Mouse (Mus musculus): ENCODE measurements around the gene Tgfbr3. TPM values are rescaled to one million over a fixed set of nuclear protein-coding genes. Genes with fewer than 3 reads are reported as not detected.

Gene Tgfbr3
- total and polyA plus RNA-seq, 2 experiments from 2014 or later: 3.4 to 14.3 TPM

- Histone ChIP-seq H3K4me1 (ENCODE audit: insufficient read depth) (no peaks in the 10 kb centered on the region), H3K9ac (no peak overlapping the region), H3K9me3 (ENCODE audit: low read length) (no peaks in the 10 kb centered on the region), H3K4me2 (ENCODE audit: low read depth) (no peak overlapping the region), H3K27me3 (ENCODE audit: insufficient read depth, low read length) (no peaks in the 10 kb centered on the region; the same call in 1 of the 2 replicates), H3K4me3 (ENCODE audit: low read depth, low read length) (no peak overlapping the region), H3K36me3 (ENCODE audit: insufficient read depth) (no peaks in the 10 kb centered on the region), H3K27ac (ENCODE audit: low read depth, low read length) (no peak overlapping the region)
- TF ChIP-seq CTCF (IDR thresholded peaks at IDR 0.05; ENCODE audit: low read depth): no peak
- WGBS: 87% methylated on average over 10 of the region's 10 CpGs
- ATAC-seq (no peak), DNase-seq (no peak)
Observed at GRCm38 (mm10) chr5:107211830-107212370, 77.5 kb downstream of the Tgfbr3 start.

- DNase-seq (no peak), ATAC-seq (no peak)
- no peak overlapping the region for H3K4me2 ChIP-seq (ENCODE audit: low read depth)
- no peak overlapping the region for H3K9ac ChIP-seq
- no peaks in the 10 kb centered on the region for H3K9me3 ChIP-seq (ENCODE audit: low read length)
- WGBS: 87% methylated on average over 2 of the region's 2 CpGs
- H3K27me3 ChIP-seq (ENCODE audit: insufficient read depth, low read length): no peaks in the 10 kb centered on the region; the same call in 1 of the 2 replicates
- no peaks in the 10 kb centered on the region for H3K4me1 ChIP-seq (ENCODE audit: insufficient read depth)
- no peak overlapping the region for H3K4me3 ChIP-seq (ENCODE audit: low read depth, low read length)
- no peak for TF ChIP-seq CTCF (IDR thresholded peaks at IDR 0.05; ENCODE audit: low read depth)
- no peaks in the 10 kb centered on the region for H3K36me3 ChIP-seq (ENCODE audit: insufficient read depth)
- H3K27ac ChIP-seq (ENCODE audit: low read depth, low read length): no peak overlapping the region
Observed at GRCm38 (mm10) chr5:107210040-107210439, 79.4 kb downstream of the Tgfbr3 start.

GRCm38 (mm10) chr5:107207911-107208310, 81.5 kb downstream of the Tgfbr3 start:
- Histone ChIP-seq H3K4me2 (ENCODE audit: low read depth) (no peak overlapping the region), H3K4me1 (ENCODE audit: insufficient read depth) (no peaks in the 10 kb centered on the region), H3K4me3 (ENCODE audit: low read depth, low read length) (no peak overlapping the region), H3K36me3 (ENCODE audit: insufficient read depth) (no peaks in the 10 kb centered on the region), H3K27ac (ENCODE audit: low read depth, low read length) (no peak overlapping the region), H3K27me3 (ENCODE audit: insufficient read depth, low read length) (no peaks in the 10 kb centered on the region; the same call in 1 of the 2 replicates), H3K9ac (no peak overlapping the region), H3K9me3 (ENCODE audit: low read length) (no peaks in the 10 kb centered on the region)
- 88% methylated on average over 5 of the region's 5 CpGs for WGBS
- no peak for TF ChIP-seq CTCF (IDR thresholded peaks at IDR 0.05; ENCODE audit: low read depth)
- no peak for DNase-seq
- no peak for ATAC-seq

GRCm38 (mm10) chr5:107204306-107204705, 85.1 kb downstream of the Tgfbr3 start:
- TF ChIP-seq CTCF (IDR thresholded peaks at IDR 0.05; ENCODE audit: low read depth): no peak
- ATAC-seq: no peak

GRCm38 (mm10) chr5:107202801-107203559, 86.4 kb downstream of the Tgfbr3 start:
- WGBS: 36% methylated on average over 8 of the region's 8 CpGs
- no peak overlapping the region for H3K4me2 ChIP-seq (ENCODE audit: low read depth)
- no peaks in the 10 kb centered on the region for H3K9me3 ChIP-seq (ENCODE audit: low read length)
- no peak for TF ChIP-seq CTCF (IDR thresholded peaks at IDR 0.05; ENCODE audit: low read depth)
- no peak overlapping the region for H3K4me3 ChIP-seq (ENCODE audit: low read depth, low read length)
- no peaks in the 10 kb centered on the region for H3K27me3 ChIP-seq (ENCODE audit: insufficient read depth, low read length)
- DNase-seq: no peak
- no peak overlapping the region for H3K27ac ChIP-seq (ENCODE audit: low read depth, low read length)
- no peaks in the 10 kb centered on the region for H3K4me1 ChIP-seq (ENCODE audit: insufficient read depth)
- no peak overlapping the region for H3K9ac ChIP-seq
- ATAC-seq: no peak
- no peaks in the 10 kb centered on the region for H3K36me3 ChIP-seq (ENCODE audit: insufficient read depth)

More at GRCm38 (mm10) chr5:107204306-107204705, 85.1 kb downstream of the Tgfbr3 start:
- no peaks in the 10 kb centered on the region for H3K9me3 ChIP-seq (ENCODE audit: low read length)
- no peaks in the 10 kb centered on the region for H3K27me3 ChIP-seq (ENCODE audit: insufficient read depth, low read length)
- no peaks in the 10 kb centered on the region for H3K4me1 ChIP-seq (ENCODE audit: insufficient read depth)
- H3K27ac ChIP-seq (ENCODE audit: low read depth, low read length): no peak overlapping the region
- no peak overlapping the region for H3K4me3 ChIP-seq (ENCODE audit: low read depth, low read length)
- H3K36me3 ChIP-seq (ENCODE audit: insufficient read depth): no peaks in the 10 kb centered on the region
- H3K4me2 ChIP-seq (ENCODE audit: low read depth): no peak overlapping the region
- DNase-seq: no peak
- H3K9ac ChIP-seq: no peak overlapping the region

- no peak for TF ChIP-seq CTCF (IDR thresholded peaks at IDR 0.05; ENCODE audit: low read depth)
- ATAC-seq (no peak), DNase-seq (no peak)
- H3K27me3 ChIP-seq (ENCODE audit: insufficient read depth, low read length): no peaks in the 10 kb centered on the region
- H3K9ac ChIP-seq: no peak overlapping the region
- no peak overlapping the region for H3K27ac ChIP-seq (ENCODE audit: low read depth, low read length)
- H3K9me3 ChIP-seq (ENCODE audit: low read length): no peaks in the 10 kb centered on the region
- H3K36me3 ChIP-seq (ENCODE audit: insufficient read depth): no peaks in the 10 kb centered on the region
- no peaks in the 10 kb centered on the region for H3K4me1 ChIP-seq (ENCODE audit: insufficient read depth)
- H3K4me2 ChIP-seq (ENCODE audit: low read depth): no peak overlapping the region
- no peak overlapping the region for H3K4me3 ChIP-seq (ENCODE audit: low read depth, low read length)
- WGBS: 72% methylated on average over 9 of the region's 9 CpGs
Observed at GRCm38 (mm10) chr5:107201509-107202182, 87.8 kb downstream of the Tgfbr3 start.

- no peak overlapping the region for H3K9ac ChIP-seq
- H3K27me3 ChIP-seq (ENCODE audit: insufficient read depth, low read length): no peaks in the 10 kb centered on the region
- H3K27ac ChIP-seq (ENCODE audit: low read depth, low read length): no peak overlapping the region
- H3K4me1 ChIP-seq (ENCODE audit: insufficient read depth): no peaks in the 10 kb centered on the region
- H3K4me3 ChIP-seq (ENCODE audit: low read depth, low read length): no peak overlapping the region
- TF ChIP-seq CTCF (IDR thresholded peaks at IDR 0.05; ENCODE audit: low read depth): no peak
- no peaks in the 10 kb centered on the region for H3K9me3 ChIP-seq (ENCODE audit: low read length)
- ATAC-seq (no peak), DNase-seq (no peak)
- 70% methylated on average over 12 of the region's 12 CpGs for WGBS
- no peak overlapping the region for H3K4me2 ChIP-seq (ENCODE audit: low read depth)
- H3K36me3 ChIP-seq (ENCODE audit: insufficient read depth): no peaks in the 10 kb centered on the region
Observed at GRCm38 (mm10) chr5:107200853-107201341, 88.5 kb downstream of the Tgfbr3 start.

Measured in forebrain, postnatal 0 days (tissue).